Mouse (Mus musculus) kidney, postnatal 14 days (tissue): ENCODE results near the gene Gtsf1l.
"Not testable (repeated sequence)": the region's sequence is repeated elsewhere in the genome, so short reads cannot be mapped to it uniquely, and the experiment has no call there.

Experiments
- DNase-seq: peaks from one replicate; pipeline ENCODE4 v3.0.0; 2022; ENCODE audit warnings: mixed read lengths

Gtsf1l gene

DNA sequence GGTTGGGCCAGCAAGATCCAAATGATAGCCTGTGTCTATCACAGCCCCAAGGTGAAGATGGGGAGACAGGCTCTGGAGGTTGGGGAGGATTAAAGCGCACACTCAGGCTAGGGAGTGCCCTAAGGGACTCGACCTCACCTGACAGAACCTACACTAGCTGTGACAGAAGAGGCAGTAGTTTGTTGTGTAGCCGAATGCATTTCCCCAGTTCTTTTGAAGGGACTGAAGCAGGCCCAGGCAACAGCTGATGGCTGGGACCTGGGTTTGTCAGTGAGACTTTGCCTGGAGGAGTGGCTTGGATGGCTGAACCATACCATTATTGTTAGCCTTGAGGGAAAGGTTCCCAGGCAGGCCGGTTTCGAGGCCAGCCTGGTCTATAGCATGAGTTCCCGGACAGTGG, 2.6 kb downstream of the Gtsf1l start:
- no peak for DNase-seq

DNA sequence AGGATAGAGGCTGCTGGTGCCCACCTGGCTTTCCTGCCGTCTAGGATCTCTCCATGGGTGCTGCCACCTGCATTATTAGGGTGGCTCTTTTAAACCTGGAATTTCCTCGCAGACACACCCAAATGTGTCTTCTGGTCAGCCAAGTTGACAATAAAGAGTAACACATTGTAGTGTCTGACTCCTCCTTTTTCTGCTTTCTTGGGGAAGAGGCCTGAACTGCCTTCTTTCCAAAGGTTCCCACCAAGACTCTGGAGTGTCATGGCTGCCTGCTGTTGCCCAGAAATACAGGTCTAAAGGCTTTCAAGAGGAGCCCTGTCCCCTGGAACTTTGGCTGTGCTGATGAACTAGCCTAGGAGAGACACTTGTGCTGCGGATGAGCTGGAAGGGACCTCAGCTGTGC, 3.1 kb downstream of the Gtsf1l start:
- no peak for DNase-seq

DNA sequence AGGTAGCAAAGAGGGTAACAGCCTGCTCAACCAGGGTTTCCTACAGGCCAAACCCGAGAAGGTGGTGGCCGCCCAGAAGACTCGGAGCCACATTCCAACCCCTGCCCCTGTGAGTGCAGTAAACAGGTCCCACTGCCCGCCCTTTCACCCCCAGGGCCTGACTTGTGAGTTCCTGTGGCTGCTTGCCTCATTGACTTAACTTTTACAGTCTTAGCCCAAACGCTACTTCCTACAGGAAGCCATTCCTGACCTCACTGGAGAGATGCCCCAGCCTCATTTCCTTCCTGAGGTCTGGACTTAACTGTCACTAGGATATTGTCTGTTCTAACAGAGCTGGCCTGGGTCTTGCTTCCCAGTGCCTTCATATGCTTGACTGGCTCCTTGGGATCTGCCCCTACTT, 5.1 kb downstream of the Gtsf1l start:
- DNase-seq, result peak; percentile 64

DNA sequence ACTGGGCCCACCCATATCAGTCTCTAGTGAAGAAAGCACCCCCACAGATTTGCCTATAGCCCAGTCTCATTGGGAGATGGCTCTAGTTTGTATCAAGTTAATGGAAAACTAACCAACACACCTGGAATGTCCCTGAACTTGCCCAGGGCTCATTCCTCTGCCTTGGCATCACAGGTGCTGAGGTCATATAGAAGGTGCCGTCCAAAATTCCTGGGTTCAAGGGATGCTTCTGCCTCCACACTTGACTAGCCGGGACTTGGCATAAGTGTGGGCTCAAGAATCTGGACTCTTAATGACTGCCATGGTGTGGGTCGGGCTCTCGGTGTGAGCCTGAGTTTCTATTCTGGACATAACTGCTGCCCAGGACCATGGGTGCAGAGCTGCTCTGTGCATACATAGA, 8.6 kb downstream of the Gtsf1l start:
- no peak for DNase-seq

DNA sequence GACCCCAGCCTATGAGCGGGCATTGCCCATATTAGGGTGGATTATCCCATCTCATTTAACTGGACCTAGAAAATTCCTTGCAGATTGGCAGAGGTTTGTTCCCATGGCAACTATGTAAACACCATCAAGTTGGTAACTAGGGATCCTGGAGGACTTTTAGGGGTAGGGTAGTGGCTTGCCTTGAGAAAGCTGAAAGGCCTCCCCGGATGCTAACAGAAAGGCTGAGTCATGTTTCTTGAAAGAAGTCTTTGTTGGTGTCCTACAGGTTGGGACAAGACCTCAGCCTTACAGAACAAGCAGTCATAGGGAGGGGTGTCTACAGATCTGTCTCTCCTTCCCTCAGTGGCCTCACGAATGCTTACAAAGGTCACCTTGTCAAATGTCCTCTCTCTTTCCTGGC, 12.4 kb downstream of the Gtsf1l start:
- DNase-seq, result no peak

DNA sequence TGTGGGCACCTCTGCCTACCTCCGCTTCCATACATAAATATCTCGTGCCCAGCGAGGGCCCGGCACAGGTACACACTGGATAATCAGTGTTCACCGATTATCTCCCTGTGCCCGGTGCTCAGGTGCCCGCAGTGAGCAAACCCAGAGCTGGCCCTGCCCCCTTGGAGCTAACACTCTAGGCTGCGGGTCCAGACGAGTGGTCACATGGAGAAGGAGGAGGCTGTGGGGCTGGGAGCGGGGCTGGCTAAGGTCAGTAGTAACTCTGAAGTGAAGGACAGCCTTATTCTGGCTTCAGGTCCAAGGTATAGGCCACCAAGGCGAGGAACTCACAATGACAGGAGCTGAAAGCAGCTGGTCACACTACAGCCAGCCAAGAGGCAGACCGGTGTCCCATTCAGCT, 12.8 kb downstream of the Gtsf1l start:
- DNase-seq, result no peak

DNA sequence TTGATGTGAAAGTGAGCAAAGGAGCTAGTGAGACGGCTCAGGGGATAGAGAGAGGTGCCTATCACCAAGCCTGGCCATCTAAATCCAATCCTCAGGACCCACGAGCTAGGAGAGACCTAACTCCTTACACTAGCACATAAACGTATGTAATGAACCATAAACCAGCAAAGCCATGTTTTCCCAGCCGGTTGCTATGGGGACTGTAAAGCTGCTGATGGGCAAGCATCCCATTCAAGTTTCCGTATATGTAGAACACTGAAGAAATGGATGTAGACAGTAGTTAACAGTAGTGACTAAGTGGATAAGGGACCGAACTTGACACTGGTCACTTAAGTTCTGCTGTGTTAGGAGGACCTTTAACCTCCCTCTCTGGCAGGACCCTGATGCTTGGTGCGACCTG, 13.6 kb downstream of the Gtsf1l start:
- DNase-seq, result no peak

DNA sequence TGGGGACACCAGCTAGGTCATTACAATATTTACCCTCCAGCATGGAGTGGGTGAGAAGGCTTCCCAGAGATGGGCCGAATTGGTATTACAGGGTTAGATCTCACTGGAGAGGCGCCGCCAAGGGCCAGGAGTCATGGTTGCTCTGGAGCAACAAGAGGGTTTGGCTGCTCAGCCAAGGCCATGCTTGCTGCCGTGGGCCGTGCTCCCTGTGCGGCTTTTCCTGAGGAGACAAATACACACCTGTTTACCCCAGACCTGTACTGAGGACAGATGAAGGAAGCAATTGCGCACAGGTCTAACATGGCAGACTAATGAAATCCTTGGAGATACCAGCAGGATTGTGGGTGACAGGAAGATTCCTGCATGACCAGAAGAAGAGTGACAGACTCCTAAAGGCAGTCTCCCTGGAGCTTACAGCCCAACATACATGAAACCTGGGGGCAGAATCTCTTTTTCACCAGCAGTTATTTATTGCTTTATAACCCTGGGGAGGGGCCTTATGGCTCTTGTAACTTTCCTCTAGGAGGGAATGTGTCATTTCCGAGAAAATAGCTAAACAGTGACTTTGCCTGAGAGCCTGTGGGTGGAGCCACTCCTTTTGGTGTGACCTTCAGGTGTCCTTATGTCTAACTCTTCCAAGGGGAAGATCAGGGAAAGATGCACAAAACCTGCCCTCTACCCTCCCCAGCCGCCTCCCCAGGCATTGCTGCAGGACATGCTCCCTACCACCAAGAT, 14.5 kb downstream of the Gtsf1l start:
- DNase-seq, result no peak

DNA sequence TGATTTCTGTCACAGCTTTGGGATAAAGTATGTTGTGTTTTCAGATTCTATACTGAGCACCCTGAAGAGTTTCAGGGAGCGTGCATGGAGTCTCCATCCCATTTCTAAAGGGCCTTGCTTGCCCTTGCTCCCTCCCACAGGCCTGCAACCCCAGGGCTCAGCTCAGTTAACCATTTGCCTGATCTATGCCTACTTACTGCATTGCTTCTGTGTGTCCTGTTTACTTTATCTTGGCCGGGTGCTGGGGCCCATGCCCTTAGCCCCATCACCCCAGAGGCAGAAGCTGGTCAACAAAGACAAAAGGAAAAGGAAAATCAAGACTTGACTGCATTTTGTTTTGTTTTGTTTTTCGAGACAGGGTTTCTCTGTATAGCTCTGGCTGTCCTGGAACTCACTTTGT, 16.1 kb downstream of the Gtsf1l start:
- no peak for DNase-seq

DNA sequence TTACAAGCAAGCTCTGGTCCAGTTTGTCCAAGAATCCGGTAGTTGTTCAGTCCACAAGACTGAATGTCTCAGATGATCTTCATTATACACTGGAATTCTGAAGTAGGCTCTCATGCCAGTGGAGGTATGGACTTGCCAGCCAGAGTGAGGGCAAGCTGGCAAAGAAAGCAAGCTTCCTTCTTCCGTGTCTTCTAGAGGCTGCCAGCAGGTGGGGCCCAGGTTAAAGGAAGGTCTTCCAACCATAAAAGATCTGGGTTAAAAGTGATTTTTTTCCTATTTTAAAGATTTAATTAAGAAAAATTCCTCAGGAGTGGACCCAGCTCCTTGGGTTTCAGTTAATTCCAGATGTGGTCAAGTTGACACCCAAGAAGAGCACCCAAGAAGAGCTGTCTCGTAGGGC, 17.4 kb downstream of the Gtsf1l start:
- no peak for DNase-seq

DNA sequence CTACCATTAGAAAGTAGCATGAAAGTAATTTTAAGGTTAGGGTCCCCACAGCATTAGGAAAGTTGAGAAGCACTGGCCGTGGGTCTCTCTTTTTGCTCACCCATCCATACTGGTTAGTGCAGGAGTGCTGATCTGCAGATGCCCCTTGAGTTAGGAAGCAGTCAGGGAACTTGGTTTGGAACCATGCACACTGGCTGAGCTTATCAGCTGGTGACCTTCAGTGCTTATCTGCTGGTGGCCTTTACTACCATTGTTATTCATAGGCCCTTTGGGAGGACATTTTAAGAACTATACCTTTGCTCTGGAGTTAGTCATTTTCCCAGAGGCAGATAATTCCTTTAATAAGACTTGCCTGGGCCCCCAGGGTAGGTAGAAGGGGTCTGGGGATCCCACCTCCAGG, 20.4 kb downstream of the Gtsf1l start:
- DNase-seq, result no peak

DNA sequence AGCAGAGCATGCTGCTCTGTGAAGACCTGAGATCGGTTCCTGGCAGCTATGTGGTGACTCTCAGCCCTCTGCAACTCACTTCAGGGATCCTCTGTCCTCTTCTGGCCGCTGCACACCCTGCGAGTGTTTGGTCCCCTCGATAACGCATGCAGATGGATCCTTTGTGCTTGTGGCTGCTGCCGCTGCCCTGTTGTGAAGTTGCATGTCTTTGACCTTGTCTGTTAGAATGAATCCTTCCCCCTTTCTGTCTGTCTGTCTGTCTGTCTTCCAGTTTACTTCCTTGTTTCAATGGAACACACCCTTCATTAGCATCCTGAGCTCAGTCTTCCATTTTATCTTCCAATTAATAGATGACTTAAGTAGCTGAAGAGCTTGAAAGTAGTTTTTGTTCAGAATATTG, 21.3 kb downstream of the Gtsf1l start:
- DNase-seq, result no peak

DNA sequence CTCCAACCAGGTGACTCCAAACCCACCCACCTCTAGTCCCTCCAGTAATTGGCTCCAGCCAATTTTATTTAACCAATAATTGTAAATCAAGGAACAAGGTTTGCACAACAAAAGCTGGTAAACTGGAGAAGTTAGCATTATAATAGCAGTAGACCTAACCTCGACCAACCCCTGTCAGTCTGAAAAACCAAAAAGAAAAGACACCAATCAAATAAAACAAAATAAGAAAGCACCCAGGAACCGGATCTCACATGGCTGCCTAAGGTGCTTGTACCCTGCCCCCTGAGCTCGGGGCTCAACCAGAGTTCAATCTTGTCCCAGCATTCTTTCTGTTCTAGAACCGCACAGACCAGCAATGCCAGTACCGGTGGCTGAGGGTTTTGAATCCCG, 25.5 kb downstream of the Gtsf1l start:
- no peak for DNase-seq

DNA sequence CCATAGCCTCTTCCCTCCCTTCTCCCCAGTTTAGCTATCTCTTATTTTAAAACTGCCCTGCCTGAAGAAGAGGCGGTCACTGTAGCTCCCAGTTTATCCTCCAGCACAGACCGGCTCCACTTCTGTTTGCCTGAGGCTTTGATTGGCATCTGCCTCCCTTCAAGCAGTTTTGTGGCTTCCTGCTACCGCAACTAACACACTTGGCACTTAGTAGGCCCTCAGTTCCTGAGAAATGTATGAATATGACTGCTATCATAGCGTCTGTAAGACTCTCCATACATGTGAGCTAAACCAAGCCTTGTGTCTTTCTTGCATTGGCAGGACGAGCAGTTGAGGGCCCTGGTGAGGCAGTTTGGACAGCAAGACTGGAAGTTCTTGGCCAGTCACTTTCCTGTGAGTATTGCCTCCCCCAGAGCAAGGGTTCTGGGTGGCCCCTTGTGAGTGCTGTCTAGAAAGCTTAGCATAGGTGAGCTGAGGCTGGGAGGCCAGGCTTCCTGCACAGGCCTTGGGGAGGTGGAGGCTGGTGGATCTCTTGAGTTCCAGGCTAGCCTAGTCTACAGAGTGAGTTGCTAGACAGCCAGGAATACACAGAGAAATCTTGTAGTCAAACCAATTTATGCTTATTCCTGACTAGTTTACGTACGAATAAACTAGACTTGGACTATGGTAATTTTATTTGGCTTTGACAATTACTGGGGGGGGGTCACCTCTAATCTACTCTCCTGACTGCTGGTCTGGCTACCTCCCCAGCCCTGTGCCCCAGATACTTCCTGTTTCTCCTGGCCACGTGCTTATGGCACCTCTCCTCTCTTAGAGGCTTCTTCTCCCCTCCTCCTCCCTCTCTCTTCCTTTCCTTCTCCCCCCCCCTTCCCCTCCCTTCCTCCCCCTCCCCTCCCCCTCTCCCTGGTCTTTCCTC, 26.2 kb downstream of the Gtsf1l start:
- no peak for DNase-seq

DNA sequence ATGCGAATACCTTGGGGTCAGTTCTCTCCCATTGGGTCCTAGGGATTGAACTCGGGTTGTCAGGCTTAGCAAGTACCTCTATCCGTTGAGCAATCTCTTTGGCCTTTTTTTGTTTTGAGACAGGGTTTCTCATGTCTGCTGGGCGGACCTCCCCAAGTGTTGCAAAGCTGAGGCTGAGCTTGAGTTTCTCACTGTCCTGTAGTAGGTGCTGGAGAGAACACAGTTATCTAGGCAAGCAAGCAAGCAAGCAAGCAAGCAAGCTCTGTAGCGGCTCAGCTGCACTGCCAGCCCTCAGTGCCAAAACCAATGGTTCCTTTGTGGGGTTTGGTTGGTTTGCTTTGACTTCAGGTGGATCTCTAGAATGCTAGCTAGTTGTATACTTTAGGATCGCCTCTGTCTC, 27.0 kb downstream of the Gtsf1l start:
- DNase-seq, result no peak

DNA sequence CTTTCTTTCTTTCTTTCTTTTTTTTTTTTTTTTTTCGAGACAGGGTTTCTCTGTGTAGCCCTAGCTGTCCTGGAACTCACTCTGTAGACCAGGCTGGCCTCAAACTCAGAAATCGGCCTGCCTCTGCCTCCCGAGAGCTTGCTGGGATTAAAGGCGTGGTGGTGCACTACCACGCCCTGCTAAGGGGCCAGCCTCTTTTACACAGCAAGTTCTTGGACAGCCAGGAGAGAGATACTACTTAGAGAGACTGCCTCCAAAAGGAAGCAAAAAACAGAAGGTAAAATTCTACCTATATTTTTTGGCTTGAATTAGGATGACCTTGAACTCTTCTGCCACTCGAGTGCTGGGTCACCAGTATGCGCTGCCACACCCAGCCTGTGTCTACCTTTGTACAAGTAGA, 28.7 kb downstream of the Gtsf1l start:
- not testable (repeated sequence) for DNase-seq

DNA sequence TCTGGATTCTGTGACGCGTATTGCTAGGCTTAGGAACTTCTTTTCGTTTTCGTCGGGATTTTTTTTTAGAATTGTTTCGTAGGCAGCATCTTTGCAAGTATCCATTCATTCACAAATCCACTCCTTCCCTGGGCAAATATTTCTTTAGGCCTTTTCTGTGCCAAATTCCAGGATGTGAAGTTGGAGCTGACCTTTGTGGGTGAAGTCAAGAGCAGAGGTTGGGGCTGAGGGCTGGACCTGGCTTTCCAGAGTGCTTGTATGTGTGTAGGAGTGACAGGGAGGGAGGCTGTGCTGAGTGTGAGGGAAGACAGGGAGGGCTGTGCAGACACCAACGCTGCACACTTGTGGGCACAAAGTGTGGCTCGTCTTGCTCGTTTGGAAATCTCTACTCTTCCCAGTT, 31.1 kb downstream of the Gtsf1l start:
- no peak for DNase-seq

DNA sequence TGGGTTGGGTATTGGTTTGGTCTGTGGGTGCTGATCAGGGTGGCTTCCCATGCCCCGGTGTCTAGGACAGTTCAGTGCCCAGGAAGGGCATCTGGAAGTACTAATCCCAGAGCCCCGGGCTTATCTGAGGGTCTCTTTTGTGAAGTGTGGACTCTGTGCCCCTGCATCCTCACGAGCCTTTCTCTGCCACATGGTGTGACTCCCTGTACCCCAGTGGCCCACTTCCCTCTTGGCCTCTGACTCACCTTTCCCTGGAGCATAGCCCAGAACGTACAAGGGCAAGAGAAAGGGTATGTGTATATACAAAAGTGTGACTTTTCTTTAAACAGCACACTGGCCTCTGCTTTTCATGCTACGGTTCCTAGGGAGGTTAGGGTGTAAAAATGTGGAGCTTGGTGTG, 31.9 kb downstream of the Gtsf1l start:
- no peak for DNase-seq

DNA sequence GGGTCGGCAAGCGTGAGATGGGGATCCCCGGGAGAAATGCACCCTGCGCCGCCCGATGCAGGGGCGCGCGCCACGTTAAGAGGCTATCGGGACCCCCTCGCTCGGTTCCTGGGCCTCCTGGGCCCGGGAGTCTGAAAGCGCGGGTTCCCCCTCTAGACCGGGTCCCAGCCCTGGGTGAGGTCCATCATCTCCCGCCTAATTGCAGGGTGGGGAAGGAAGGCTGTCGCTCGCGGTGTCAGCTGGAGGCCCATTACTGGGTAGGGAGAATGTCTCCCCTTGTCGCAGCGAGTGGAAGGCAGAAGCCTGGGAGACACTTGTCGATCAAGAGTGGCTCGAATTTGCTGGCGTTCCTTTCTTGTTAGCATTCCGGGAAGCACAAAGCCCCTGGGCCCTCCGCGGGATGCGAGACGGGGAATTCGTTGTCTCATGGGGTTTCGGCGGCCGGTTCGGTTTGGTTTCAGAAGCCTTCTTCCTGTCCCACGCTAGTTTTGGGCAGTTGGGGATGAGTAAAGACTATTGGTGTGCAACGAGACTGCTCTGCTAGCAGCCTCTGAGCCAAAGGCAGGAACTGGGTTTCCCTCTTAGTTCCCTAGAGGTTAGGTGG, 32.7 kb downstream of the Gtsf1l start:
- no peak for DNase-seq

DNA sequence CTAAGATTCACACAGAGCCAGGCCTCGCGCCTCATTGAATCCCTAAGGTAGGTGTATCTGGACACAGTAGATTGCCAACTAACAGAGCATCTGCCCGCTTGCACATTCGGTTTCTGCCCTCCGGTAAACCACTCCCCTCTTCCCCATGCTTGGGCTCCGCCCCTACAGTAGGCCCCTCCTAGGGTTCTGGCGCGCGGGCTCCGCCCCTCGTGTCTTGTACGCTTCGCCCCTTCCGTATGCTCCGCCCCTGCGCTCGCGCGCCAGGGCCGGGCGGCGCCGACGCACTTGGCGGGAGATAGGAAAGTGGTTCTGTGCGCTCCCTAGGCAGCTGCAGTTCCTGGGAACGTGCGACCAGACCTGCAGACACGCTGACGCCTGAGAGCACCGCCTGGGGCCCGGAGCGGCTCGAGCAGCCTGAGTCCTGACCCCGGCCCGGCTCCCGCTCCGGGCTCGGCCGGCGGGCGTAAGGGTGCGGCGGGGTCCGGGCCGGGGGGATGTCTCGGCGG, 33.3 kb downstream of the Gtsf1l start, which contains the start of gene Mybl2:
TSS of gene Mybl2 (plus strand) at position 353 of the 506 bp plus-strand sequence.
- peak; percentile 94 for DNase-seq

DNA sequence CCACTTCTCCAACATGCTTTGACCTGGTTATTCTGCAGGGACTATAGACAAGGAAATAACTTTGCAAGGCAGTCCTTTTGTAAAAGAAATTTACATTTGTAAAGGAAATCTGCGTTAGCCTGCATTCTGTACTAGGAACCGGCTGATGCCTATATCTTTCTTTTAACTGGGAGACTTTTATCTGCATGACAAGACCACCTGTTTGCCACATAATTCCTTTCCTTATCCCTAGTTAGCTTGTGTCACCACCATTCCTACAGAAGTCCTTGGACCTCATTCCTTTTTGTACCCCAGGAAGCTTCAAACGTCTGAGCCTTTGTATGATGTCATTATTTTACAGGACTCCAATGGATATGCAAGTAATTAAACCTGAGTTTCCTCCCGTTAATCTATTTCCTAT, 34.8 kb downstream of the Gtsf1l start:
- no peak for DNase-seq

DNA sequence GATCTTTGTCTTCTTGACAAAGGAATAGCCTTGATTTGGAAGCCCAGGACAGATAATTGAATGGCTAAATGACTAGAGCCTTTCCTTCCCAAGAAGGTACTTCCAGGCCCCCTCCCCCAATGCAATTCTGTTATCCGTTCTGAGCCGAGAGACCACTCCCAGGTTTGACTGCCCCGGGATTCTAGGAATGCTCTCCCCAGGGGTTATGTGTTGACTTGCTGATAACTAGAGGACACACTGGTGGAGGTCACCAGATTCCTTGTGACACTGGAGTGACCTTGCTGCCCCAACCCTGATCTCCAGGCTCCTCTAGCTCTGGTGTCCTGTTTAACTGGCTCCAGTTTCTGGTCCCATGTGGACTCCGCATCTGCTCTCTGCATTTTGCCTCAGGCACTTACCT, 35.6 kb downstream of the Gtsf1l start:
- no peak for DNase-seq

DNA sequence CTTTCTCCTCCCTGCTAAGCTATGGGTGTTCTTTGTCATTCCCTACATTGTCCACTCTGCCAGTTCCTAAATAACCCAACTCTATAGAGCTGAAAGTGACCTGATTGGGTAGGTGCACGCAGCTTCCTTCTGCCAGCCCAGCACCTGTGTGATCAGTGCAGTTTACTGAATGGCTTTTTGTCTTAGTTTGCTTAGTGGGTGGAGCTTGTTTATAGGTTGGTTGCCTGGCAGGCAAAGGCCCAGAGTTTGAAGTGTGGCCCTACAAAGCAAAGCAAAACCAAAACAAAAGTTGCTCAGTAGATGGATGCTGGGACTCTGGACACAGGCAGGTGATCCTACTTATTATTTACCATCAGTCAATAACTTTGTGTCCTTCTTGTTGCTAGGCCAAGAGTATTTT, 36.0 kb downstream of the Gtsf1l start:
- DNase-seq, result no peak

DNA sequence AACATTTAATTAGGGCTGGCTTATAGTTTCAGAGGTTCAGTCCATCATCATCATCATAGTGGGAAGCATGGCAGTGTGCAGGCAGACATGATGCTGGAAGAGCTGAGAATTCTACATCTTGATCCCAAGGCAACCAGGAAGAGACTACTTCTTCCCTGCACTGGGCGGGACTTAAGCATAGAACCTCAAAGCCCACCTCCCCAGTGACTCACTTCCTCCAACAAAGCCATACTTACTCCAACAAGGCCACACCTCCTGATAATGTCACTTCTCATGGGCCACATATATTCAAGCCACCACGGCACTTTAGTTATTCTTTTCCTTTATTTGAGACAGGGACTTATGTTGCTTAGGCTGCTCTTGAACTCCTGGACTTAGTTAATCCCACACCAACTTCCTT, 38.5 kb downstream of the Gtsf1l start:
- DNase-seq, result no peak
